Mouse (Mus musculus) ES-E14 (cell line): Measurements from ENCODE around the gene Aldh5a1.

Experiments
- CHD2 ChIP-seq: IDR thresholded peaks from 2 replicates; pipeline ENCODE4 v1.6.1; 2014; ENCODE audit warnings: mild to moderate bottlenecking, low read depth, low read length, inconsistent platforms
- HCFC1 ChIP-seq: IDR thresholded peaks from 2 replicates; pipeline ENCODE4 v1.6.1; 2012; ENCODE audit warnings: low read length, inconsistent platforms, borderline replicate concordance; ENCODE audit not compliant: insufficient read depth
- ZC3H11A ChIP-seq: IDR thresholded peaks from 2 replicates; pipeline ENCODE4 v1.6.1; 2012; ENCODE audit warnings: low read depth, mild to moderate bottlenecking, inconsistent platforms, low read length, borderline replicate concordance
- ZNF384 ChIP-seq: IDR thresholded peaks from 2 replicates; pipeline ENCODE4 v1.6.1; 2012; ENCODE audit warnings: low read depth, low read length, inconsistent platforms

DNA sequence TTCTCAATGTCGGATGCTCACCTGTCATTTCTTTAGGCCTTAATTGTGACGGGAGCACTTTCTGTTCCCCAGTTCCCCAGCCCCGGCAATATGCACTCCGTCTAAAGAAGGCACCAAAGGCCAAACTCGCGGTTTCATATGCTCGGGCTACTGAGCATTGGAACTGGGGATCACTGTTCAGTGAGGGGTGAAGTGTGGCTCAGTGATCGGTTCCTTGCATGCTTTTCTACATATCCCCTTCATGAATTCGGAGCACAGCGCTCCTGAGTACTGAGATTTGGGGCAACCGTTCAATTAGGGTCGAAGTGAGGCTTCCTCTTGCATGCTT lies 342 bp upstream of the Aldh5a1 start:
- TF ChIP-seq ZC3H11A (no peak), ZNF384 (no peak), CHD2 (no peak), HCFC1 (no peak)
